Mouse (Mus musculus) heart, adult 18-20 months (tissue): ENCODE results near the gene Adra1b. TPM values are rescaled to one million over a fixed set of nuclear protein-coding genes. Genes with fewer than 3 reads are reported as not detected.

Experiments used
- DNase-seq, 2 experiments: peaks; one replicate each; pipeline ENCODE4 v3.0.0; 2021 to 2022; ENCODE audit warnings: mixed read lengths in 1 of 2
- long read RNA-seq, 2 experiments: library from polyadenylated mRNA; stranded (forward); transcript quantifications; one replicate each; pipeline ENCODE4 v2.0.0; 2021
- total RNA-seq, 2 experiments: library from RNA; stranded (reverse); gene quantifications; 2 replicates each; pipeline ENCODE4 v1.2.3; 2021

The Adra1b gene
- 10 to 100 TPM; 44.0 to 48.9 TPM for total RNA-seq
- long read RNA-seq, experiment 1, partial matches to known transcripts: 0 of 13 reads
- long read RNA-seq, experiment 1, other reads (novel, unspliced or antisense): 12 of 13 reads
- long read RNA-seq, experiment 2, partial matches to known transcripts: 0 of 12 reads
- long read RNA-seq, experiment 2, other reads (novel, unspliced or antisense): 11 of 12 reads

- no peak for DNase-seq
Measured at GRCm38 (mm10) chr11:43901051-43901654, at the start of gene Adra1b. TSS of gene Adra1b (minus strand) at chr11:43901210.

GRCm38 (mm10) chr11:43950274-43950673 is 49.3 kb upstream of the Adra1b start:
- no peak for DNase-seq

- DNase-seq: no peak
Measured at GRCm38 (mm10) chr11:43943781-43944180, 42.8 kb upstream of the Adra1b start.

- no peak for DNase-seq
Measured at GRCm38 (mm10) chr11:43943167-43943566, 42.2 kb upstream of the Adra1b start.

GRCm38 (mm10) chr11:43940501-43941202 is 39.6 kb upstream of the Adra1b start:
- no peak for DNase-seq

GRCm38 (mm10) chr11:43936023-43936422 is 35.0 kb upstream of the Adra1b start:
- no peak for DNase-seq

GRCm38 (mm10) chr11:43933480-43933879 is 32.5 kb upstream of the Adra1b start:
- DNase-seq: no peak

GRCm38 (mm10) chr11:43933000-43933399 is 32.0 kb upstream of the Adra1b start:
- no peak for DNase-seq

- no peak for DNase-seq
Measured at GRCm38 (mm10) chr11:43930191-43930590, 29.2 kb upstream of the Adra1b start.

GRCm38 (mm10) chr11:43929706-43930105 is 28.7 kb upstream of the Adra1b start:
- no peak for DNase-seq

- peak; percentile 77 to 85 for DNase-seq
Measured at GRCm38 (mm10) chr11:43929178-43929577, 28.2 kb upstream of the Adra1b start.

GRCm38 (mm10) chr11:43927133-43927815 is 26.3 kb upstream of the Adra1b start:
- peak; percentile 38 to 62 for DNase-seq

- peak in 1 of 2 experiments; percentile 13 for DNase-seq
Measured at GRCm38 (mm10) chr11:43926163-43926562, 25.2 kb upstream of the Adra1b start.

- peak; percentile 20 to 36 for DNase-seq
Measured at GRCm38 (mm10) chr11:43925584-43925983, 24.6 kb upstream of the Adra1b start.

GRCm38 (mm10) chr11:43921701-43922100 is 20.7 kb upstream of the Adra1b start:
- no peak for DNase-seq

- DNase-seq: peak; percentile 12 to 43
Measured at GRCm38 (mm10) chr11:43919492-43920055, 18.6 kb upstream of the Adra1b start.

- DNase-seq: no peak
Measured at GRCm38 (mm10) chr11:43914552-43915447, 13.8 kb upstream of the Adra1b start.

GRCm38 (mm10) chr11:43912136-43912888 is 11.3 kb upstream of the Adra1b start:
- peak; percentile 13 to 41 for DNase-seq

GRCm38 (mm10) chr11:43911646-43912045 is 10.6 kb upstream of the Adra1b start:
- DNase-seq: no peak

- no peak for DNase-seq
Measured at GRCm38 (mm10) chr11:43903351-43903750, 2.3 kb upstream of the Adra1b start.

- DNase-seq: no peak
Measured at GRCm38 (mm10) chr11:43899696-43900095, 1.3 kb downstream of the Adra1b start.
